Mouse (Mus musculus) liver, postnatal 0 days (tissue): Measurements from ENCODE around the gene Gm10840. TPM values are rescaled to one million over a fixed set of nuclear protein-coding genes. Genes with fewer than 3 reads are reported as not detected.

Experiments used
- ATAC-seq: fragments of 200-750 bp; cut with Nextera tagmentation; 2 replicates; pipeline ENCODE4 v1.8.0; 2017; ENCODE audit warnings: mild to moderate bottlenecking, moderate library complexity
- DNase-seq: peaks from one replicate; pipeline ENCODE4 v3.0.0-alpha.2; 2016
- H3K27ac ChIP-seq: fragments of 300-500 bp; sonication (generic); 2 replicates; pipeline ENCODE4 v1.5.1; 2014; ENCODE audit warnings: antibody characterized with exemption, moderate library complexity, mild to moderate bottlenecking, low read depth
- H3K27me3 ChIP-seq: fragments of 300-500 bp; sonication (generic); 2 replicates; pipeline ENCODE4 v1.6.1; 2014; ENCODE audit warnings: low read length, control low read depth, mixed read lengths; ENCODE audit not compliant: insufficient read depth
- H3K36me3 ChIP-seq: fragments of 300-500 bp; sonication (generic); replicated peaks from 2 replicates; pipeline ENCODE4 v1.6.1; 2014; ENCODE audit warnings: mild to moderate bottlenecking, control low read depth, low read length, moderate library complexity, mixed read lengths; ENCODE audit not compliant: insufficient read depth
- H3K4me1 ChIP-seq: fragments of 300-500 bp; sonication (generic); 2 replicates; pipeline ENCODE4 v1.6.1; 2014; ENCODE audit warnings: antibody characterized with exemption, mild to moderate bottlenecking, control low read depth; ENCODE audit not compliant: insufficient read depth
- H3K4me2 ChIP-seq: fragments of 300-500 bp; sonication (generic); 2 replicates; pipeline ENCODE4 v1.6.1; 2014; ENCODE audit warnings: low read depth, mild to moderate bottlenecking, low read length, moderate library complexity, mixed read lengths
- H3K4me3 ChIP-seq: fragments of 300-500 bp; sonication (generic); 2 replicates; pipeline ENCODE4 v1.5.1; 2014; ENCODE audit warnings: low read depth, low read length
- H3K9ac ChIP-seq: fragments of 300-500 bp; sonication (generic); replicated peaks from 2 replicates; pipeline ENCODE4 v1.6.1; 2014; ENCODE audit warnings: mild to moderate bottlenecking, moderate library complexity
- H3K9me3 ChIP-seq: fragments of 300-500 bp; sonication (generic); 2 replicates; pipeline ENCODE4 v1.6.1; 2016; ENCODE audit warnings: mild to moderate bottlenecking, control low read depth, low read length, mixed read lengths
- CTCF ChIP-seq: sonication (generic); IDR thresholded peaks from 2 replicates; pipeline ENCODE4 v1.5.1; 2016; ENCODE audit warnings: antibody characterized with exemption, low read depth
- EP300 ChIP-seq: IDR thresholded peaks from 2 replicates; pipeline ENCODE4 v1.6.1; 2016; ENCODE audit warnings: antibody characterized with exemption, low read depth, mild to moderate bottlenecking
- WGBS: fragments of 180-500 bp; shearing (Covaris S2); extraction: QIAGEN DNeasy Blood & Tissue Kit; methylation state at CpG from one replicate; pipeline ENCODE4 v1.1.7; 2014; ENCODE audit not compliant: insufficient replicate concordance; 5-methylcytosine and 5-hydroxymethylcytosine counted together
- polyA plus RNA-seq: library from polyadenylated mRNA; unstranded; fragments of >200 nt; fragmentation: Nextera tagmentation; extraction: Ambion mirVana; gene quantifications from 2 replicates; pipeline ENCODE4 v1.2.1, GENCODE M21; 2015

Gene Gm10840
- polyA plus RNA-seq, 1 experiment from 2014 or later = not detected

- Histone ChIP-seq H3K4me2 (peak overlapping the region; percentile 93), H3K4me1 (peaks cover 25% of the 10 kb centered on the region)
Measured at GRCm38 (mm10) chr11:106159216-106159920, 1.3 kb upstream of the Gm10840 start.

GRCm38 (mm10) chr11:106159921-106160840, 469 bp upstream of the Gm10840 start:
- peak overlapping the region; percentile 97 for H3K27ac ChIP-seq
- H3K9ac ChIP-seq = peak overlapping the region; percentile 88
- H3K27me3 ChIP-seq = no peaks in the 10 kb centered on the region
- ATAC-seq (peak; percentile 45), DNase-seq (peak; percentile 75)
- TF ChIP-seq EP300 (no peak), CTCF (no peak)
- H3K4me1 ChIP-seq = peaks cover 19% of the 10 kb centered on the region
- no peaks in the 10 kb centered on the region for H3K9me3 ChIP-seq
- peaks cover 13% of the 10 kb centered on the region for H3K36me3 ChIP-seq
- 1% methylated on average over 69 of the region's 106 CpGs for WGBS
- H3K4me2 ChIP-seq = peak overlapping the region; percentile 93
- peak overlapping the region; percentile 75 for H3K4me3 ChIP-seq

More at GRCm38 (mm10) chr11:106159216-106159920, 1.3 kb upstream of the Gm10840 start:
- TF ChIP-seq EP300 = no peak
- TF ChIP-seq CTCF = no peak
- peaks cover 18% of the 10 kb centered on the region for H3K36me3 ChIP-seq
- H3K27me3 ChIP-seq = no peaks in the 10 kb centered on the region
- H3K9ac ChIP-seq = peak overlapping the region; percentile 88
- DNase-seq (peak; percentile 72), ATAC-seq (peak; percentile 43)
- peak overlapping the region; percentile 75 for H3K4me3 ChIP-seq
- under 1% methylated on average over 22 of the region's 25 CpGs for WGBS
- H3K27ac ChIP-seq = peak overlapping the region; percentile 97
- H3K9me3 ChIP-seq = no peaks in the 10 kb centered on the region

DNA sequence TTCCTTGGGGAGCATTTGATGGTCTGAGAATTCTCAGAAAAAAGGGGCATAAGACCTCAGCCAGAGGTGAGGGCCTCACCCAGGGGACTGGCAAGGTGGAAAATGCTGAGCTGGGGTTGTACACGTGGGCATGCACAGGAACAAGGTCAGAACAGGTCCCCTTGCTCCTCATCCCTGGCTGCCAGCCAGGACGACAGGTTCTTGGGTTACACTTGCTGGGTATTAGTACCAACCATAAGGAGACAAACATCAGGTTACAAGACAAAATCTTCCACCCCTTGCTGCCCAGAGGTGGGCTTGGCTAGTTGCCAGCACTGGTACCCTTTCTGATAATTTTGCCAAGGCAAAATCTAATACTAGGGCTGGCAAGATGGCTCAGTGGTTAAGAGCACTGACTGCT, 1.6 kb downstream of the Gm10840 start:
- Histone ChIP-seq H3K4me2 (no peak overlapping the region), H3K4me1 (peaks cover 15% of the 10 kb centered on the region), H3K4me3 (no peak overlapping the region), H3K9me3 (no peaks in the 10 kb centered on the region), H3K27ac (no peak overlapping the region), H3K9ac (no peak overlapping the region), H3K36me3 (peaks cover 5% of the 10 kb centered on the region), H3K27me3 (no peaks in the 10 kb centered on the region)
- no peak for ATAC-seq
- 80% methylated on average over 2 of the region's 2 CpGs for WGBS
- TF ChIP-seq EP300 (no peak), CTCF (no peak)
- DNase-seq = no peak

GRCm38 (mm10) chr11:106163546-106163945, 2.9 kb downstream of the Gm10840 start:
- no peak for ATAC-seq
- no peak for TF ChIP-seq CTCF
- Histone ChIP-seq H3K27me3 (no peaks in the 10 kb centered on the region), H3K9me3 (no peaks in the 10 kb centered on the region), H3K36me3 (peaks cover 3% of the 10 kb centered on the region), H3K4me2 (peak overlapping the region; percentile 26; the same call in 1 of the 2 replicates), H3K27ac (peak overlapping the region; percentile 64), H3K9ac (no peak overlapping the region), H3K4me1 (peaks cover 15% of the 10 kb centered on the region), H3K4me3 (no peak overlapping the region)
- 58% methylated on average over 4 of the region's 4 CpGs for WGBS
- DNase-seq = no peak

DNA sequence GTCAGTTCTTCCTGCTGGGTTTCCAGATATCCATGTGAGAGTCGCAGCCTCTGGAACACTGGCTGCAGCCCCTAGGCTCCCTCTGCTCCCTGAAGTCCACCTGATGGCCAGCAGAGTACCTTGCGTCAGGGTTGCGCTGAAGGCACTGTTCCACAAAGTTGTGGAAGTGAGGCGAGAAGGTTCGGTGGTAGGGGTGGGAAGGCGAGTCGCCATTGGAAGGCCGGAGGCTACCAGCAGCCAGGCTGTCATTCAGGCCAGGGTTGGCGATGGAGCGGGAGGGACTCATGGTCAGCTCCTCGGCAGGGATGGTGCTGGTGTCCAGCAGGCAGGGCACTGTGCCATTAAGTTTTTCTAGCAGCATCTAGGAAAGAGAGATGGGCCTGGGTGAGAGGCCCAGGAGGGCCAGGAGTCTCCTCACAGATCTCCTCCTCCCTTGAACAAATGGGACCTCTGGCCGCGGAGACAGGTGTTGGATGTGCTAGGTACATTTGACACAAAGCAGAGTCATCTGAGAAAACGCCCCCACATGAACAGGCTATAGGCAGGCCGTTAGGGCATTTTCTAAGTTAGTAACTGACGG, 4.0 kb downstream of the Gm10840 start:
- peaks cover 13% of the 10 kb centered on the region for H3K4me1 ChIP-seq
- peak overlapping the region; percentile 64 for H3K27ac ChIP-seq
- no peak overlapping the region for H3K4me3 ChIP-seq
- no peak overlapping the region for H3K9ac ChIP-seq
- ATAC-seq = no peak
- no peaks in the 10 kb centered on the region for H3K9me3 ChIP-seq
- H3K36me3 ChIP-seq = peaks cover 3% of the 10 kb centered on the region
- no peak for DNase-seq
- 76% methylated on average over 16 of the region's 16 CpGs for WGBS
- no peaks in the 10 kb centered on the region for H3K27me3 ChIP-seq
- H3K4me2 ChIP-seq = peak overlapping the region; percentile 26; the same call in 1 of the 2 replicates
- no peak for TF ChIP-seq CTCF
- no peak for TF ChIP-seq EP300

DNA sequence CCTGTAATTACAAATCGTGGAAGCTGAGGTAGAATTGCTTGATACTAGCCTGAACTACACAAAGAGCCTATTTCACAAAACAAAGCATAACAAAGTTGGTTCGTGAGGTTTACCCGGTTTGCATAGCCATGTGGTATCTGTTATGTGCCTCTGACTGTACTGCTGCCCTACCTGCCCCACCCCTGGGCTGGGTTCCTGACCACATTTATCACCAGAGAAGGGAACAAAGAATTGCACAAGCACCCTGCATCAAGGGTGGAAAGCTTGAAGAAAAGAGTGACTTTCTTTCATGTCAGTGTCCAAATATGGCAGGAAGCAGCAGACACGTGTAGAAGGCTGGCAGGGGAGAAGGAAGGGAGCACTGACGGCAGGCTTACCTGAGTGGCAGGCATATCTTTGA, 6.8 kb downstream of the Gm10840 start:
- Histone ChIP-seq H3K4me3 (no peak overlapping the region), H3K27ac (peak overlapping the region; percentile 57; the same call in 1 of the 2 replicates), H3K27me3 (no peaks in the 10 kb centered on the region), H3K9me3 (no peaks in the 10 kb centered on the region), H3K36me3 (peaks cover 3% of the 10 kb centered on the region), H3K4me1 (0 out of 2 replicates have a peak, but pooled peaks cover 2% of the 10 kb centered on the region), H3K9ac (no peak overlapping the region), H3K4me2 (no peak overlapping the region)
- WGBS = 60% methylated on average over 5 of the region's 5 CpGs
- no peak for TF ChIP-seq CTCF
- no peak for TF ChIP-seq EP300
- DNase-seq (no peak), ATAC-seq (no peak)
